Mouse (Mus musculus) stomach, embryonic 16.5 days (tissue): ENCODE results near the gene Polh. TPM values are rescaled to one million over a fixed set of nuclear protein-coding genes. Genes with fewer than 3 reads are reported as not detected.

Source experiments
- ATAC-seq: fragments of 200-750 bp; cut with Nextera tagmentation; 2 replicates; pipeline ENCODE4 v1.8.0; 2017; ENCODE audit warnings: moderate number of reproducible peaks, moderate TSS enrichment; ENCODE audit not compliant: insufficient read depth, low FRiP score
- H3K27ac ChIP-seq: fragments of 300-500 bp; sonication (generic); 2 replicates; pipeline ENCODE4 v1.5.1; 2014; ENCODE audit warnings: low read length
- H3K27me3 ChIP-seq: fragments of 300-500 bp; sonication (generic); 2 replicates; pipeline ENCODE4 v1.6.1; 2014; ENCODE audit warnings: low read length, control low read depth, mixed read lengths; ENCODE audit not compliant: control insufficient read depth, insufficient read depth
- H3K36me3 ChIP-seq: fragments of 300-500 bp; sonication (generic); 2 replicates; pipeline ENCODE4 v1.6.1; 2014; ENCODE audit warnings: low read length; ENCODE audit not compliant: control insufficient read depth, insufficient read depth
- H3K4me1 ChIP-seq: fragments of 300-500 bp; sonication (generic); 2 replicates; pipeline ENCODE4 v1.6.1; 2014; ENCODE audit warnings: low read length, control low read depth, mixed read lengths; ENCODE audit not compliant: control insufficient read depth, insufficient read depth
- H3K4me2 ChIP-seq: fragments of 300-500 bp; sonication (generic); 2 replicates; pipeline ENCODE4 v1.6.1; 2014; ENCODE audit warnings: low read depth, low read length, mixed read lengths
- H3K4me3 ChIP-seq: fragments of 300-500 bp; sonication (generic); replicated peaks from 2 replicates; pipeline ENCODE4 v1.5.1; 2014; ENCODE audit warnings: mild to moderate bottlenecking, low read length
- H3K9ac ChIP-seq: fragments of 300-500 bp; sonication (generic); 2 replicates; pipeline ENCODE4 v1.6.1; 2014; ENCODE audit warnings: low read length
- H3K9me3 ChIP-seq: fragments of 300-500 bp; sonication (generic); replicated peaks from 2 replicates; pipeline ENCODE4 v1.6.1; 2016; ENCODE audit warnings: low read length, control low read depth; ENCODE audit not compliant: control insufficient read depth
- WGBS: fragments of 180-500 bp; shearing (Covaris S2); extraction: QIAGEN DNeasy Blood & Tissue Kit; methylation state at CpG from one replicate; pipeline ENCODE4 v1.1.7; 2014; 5-methylcytosine and 5-hydroxymethylcytosine counted together
- polyA plus RNA-seq: library from polyadenylated mRNA; unstranded; fragments of >200 nt; fragmentation: Nextera tagmentation; extraction: Ambion mirVana; gene quantifications from 2 replicates; pipeline ENCODE4 v1.2.1, GENCODE M21; 2015

Gene Polh
- polyA plus RNA-seq, result 14.9 and 15.1 TPM in 2 replicates

DNA sequence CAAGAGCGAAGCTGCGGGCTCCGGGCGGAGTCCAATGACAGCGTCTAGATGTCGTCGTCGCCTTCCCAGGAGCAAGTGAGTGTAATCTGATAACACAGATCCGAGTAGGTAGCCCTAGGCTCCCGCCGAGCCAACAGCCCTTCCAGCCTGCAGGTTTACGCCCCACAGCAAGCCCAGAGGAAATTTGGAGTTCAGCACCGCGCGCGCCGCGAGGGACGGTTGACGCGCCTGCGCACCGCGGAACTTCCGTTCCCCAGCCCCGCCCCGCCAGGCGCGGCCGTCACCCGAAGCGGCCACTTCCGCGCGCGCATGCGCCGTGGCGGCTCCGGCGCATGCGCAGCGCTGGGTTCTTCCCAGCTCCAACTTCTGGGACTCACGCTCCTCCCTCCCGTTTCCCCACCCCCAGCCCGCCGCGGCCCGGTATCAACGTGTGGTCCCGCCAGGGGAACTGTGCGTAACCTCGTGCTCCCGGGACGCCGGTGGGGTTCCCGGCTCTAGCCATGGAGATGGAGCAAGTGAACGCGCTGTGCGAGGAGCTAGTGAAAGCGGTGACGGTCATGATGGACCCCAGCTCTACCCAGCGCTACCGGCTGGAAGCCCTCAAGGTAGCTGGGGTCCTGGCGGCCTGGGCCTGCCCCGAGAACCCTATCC lies at the start of gene Polh, which contains the start of gene Xpo5:
Gene Polh (minus strand): TSS at position 225 of the 651 bp plus-strand sequence.
Gene Xpo5 (plus strand): TSS at position 362 of the 651 bp plus-strand sequence.
- WGBS, result under 1% methylated on average over 66 of the region's 66 CpGs
- H3K27me3 ChIP-seq, result no peaks in the 10 kb centered on the region
- peak; percentile 96 for ATAC-seq
- H3K9me3 ChIP-seq, result no peaks in the 10 kb centered on the region
- peaks cover 6% of the 10 kb centered on the region; the same call in 1 of the 2 replicates for H3K36me3 ChIP-seq
- peak within 1 kb of the TSS; percentile 89 for H3K27ac ChIP-seq
- peaks cover 17% of the 10 kb centered on the region for H3K4me1 ChIP-seq
- peak within 1 kb of the TSS; percentile 89 for H3K4me3 ChIP-seq
- H3K4me2 ChIP-seq, result peak within 1 kb of the TSS; percentile 91
- peak within 1 kb of the TSS; percentile 91 for H3K9ac ChIP-seq

DNA sequence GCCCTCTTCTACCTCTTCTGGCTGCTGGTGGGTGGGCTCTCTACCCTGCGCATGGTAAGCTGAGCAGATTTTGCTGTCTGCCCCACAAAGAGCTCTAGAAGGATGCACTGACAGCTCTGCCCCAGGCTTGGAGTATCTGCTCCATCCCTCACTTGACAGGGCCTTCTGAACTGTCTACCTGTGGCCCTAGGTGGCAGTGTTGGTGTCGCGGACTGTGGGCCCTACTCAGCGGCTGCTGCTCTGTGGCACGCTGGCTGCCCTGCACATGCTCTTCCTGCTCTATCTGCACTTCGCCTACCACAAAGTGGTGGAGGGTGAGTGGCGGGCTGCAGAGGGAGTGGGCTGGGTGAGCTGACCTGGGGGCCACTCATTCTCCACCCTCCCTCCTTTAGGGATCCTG lies 48.7 kb upstream of the Polh start:
- 76% methylated on average over 7 of the region's 7 CpGs for WGBS
- no peak for ATAC-seq
- no peak overlapping the region for H3K9ac ChIP-seq

DNA sequence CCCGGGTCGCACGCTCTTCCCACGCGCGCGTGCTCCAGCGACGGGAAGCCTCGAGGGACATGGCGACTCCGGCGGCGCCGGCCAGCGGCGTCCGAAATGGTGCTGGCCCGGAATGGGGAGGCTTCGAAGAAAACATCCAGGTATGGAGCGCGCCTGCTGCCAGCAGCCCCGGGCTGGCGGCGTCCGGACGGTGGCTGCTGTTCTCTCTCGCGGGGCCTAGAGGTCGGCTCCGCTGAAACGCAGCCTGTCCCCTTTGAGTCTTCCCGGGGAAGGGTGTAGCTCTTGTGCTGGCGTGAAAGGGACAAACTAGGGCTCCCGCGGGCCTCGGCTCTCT lies 45.7 kb upstream of the Polh start:
- no peaks in the 10 kb centered on the region for H3K27me3 ChIP-seq
- peak overlapping the region; percentile 75 for H3K27ac ChIP-seq
- peaks cover 37% of the 10 kb centered on the region for H3K36me3 ChIP-seq
- no peaks in the 10 kb centered on the region for H3K9me3 ChIP-seq
- peaks cover 15% of the 10 kb centered on the region for H3K4me1 ChIP-seq
- peak overlapping the region; percentile 84 for H3K4me3 ChIP-seq
- peak; percentile 31 for ATAC-seq
- peak overlapping the region; percentile 83 for H3K4me2 ChIP-seq
- 0% methylated on average over 37 of the region's 37 CpGs for WGBS
- H3K9ac ChIP-seq, result peak overlapping the region; percentile 96

More for the DNA sequence above, 48.7 kb upstream of the Polh start:
- H3K4me2 ChIP-seq, result no peak overlapping the region
- no peak overlapping the region for H3K27ac ChIP-seq
- H3K9me3 ChIP-seq, result no peaks in the 10 kb centered on the region
- H3K36me3 ChIP-seq, result peaks cover 17% of the 10 kb centered on the region
- H3K4me3 ChIP-seq, result no peak overlapping the region
- peaks cover 13% of the 10 kb centered on the region for H3K27me3 ChIP-seq
- peaks cover 23% of the 10 kb centered on the region for H3K4me1 ChIP-seq

DNA sequence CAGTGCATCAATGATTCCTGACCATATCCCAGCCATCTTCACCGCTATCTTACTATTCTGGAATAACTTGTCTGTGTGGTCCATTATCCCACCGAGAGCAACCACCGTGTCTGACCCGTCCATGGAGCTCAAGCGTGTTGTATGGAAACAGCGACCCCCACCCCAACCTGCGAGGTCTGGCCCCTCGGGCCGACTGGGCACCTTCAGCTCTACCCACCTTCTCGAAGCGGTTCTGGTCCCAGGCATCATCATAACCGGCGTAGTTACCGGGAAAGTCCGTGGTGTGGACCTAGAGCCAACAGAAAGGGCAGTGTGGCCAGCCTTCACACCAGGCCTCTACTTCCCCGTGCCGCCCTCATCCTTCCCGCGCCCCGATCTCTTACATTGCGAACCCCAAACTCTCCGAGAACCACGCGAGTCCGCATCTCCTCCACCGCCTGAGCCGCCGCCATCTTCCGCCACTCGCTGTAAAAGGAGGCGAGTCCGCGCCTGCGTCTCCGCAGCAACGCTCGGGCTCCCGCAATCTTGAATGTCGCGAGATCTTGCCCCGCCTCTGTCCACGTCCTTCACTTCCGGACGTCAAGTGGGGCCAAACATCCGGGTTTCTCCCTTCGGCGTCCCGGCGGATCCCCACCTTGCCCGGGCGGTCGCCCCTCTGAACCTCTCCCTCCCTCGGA lies 45.2 kb upstream of the Polh start, which contains the start of the genes Polr1c and Yipf3:
Gene Polr1c (minus strand): TSS at position 543 of the 677 bp plus-strand sequence.
Gene Yipf3 (plus strand): TSS at position 569 of the 677 bp plus-strand sequence.
- under 1% methylated on average over 53 of the region's 53 CpGs for WGBS
- peak within 1 kb of the TSS; percentile 96 for H3K9ac ChIP-seq
- H3K27ac ChIP-seq, result peak within 1 kb of the TSS; percentile 75
- H3K27me3 ChIP-seq, result no peaks in the 10 kb centered on the region
- peak within 1 kb of the TSS; percentile 83 for H3K4me2 ChIP-seq
- peak within 1 kb of the TSS; percentile 84 for H3K4me3 ChIP-seq
- peaks cover 42% of the 10 kb centered on the region for H3K36me3 ChIP-seq
- H3K4me1 ChIP-seq, result peaks cover 15% of the 10 kb centered on the region
- ATAC-seq, result peak; percentile 92
- no peaks in the 10 kb centered on the region for H3K9me3 ChIP-seq

DNA sequence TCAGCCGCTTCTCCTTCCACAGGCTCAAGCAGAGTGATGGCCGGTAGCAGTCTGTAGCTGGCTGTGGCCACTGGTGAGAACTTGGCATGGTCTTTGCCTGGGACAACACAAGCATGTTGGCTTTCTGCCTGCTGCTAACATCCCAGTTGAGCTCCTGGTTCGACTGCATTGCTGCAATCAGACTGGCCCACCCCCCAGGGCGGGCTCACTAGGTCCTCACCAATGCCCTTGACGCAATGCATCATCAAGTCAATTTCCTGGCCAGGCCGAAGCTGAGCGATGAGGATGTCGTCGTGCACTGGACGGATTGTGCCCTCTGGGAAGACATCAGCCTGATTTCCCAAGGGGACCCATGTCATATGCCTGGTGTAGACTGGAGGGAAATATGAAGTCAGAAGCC lies 42.1 kb upstream of the Polh start:
- no peak for ATAC-seq
- Histone ChIP-seq H3K4me2 (no peak overlapping the region), H3K9me3 (no peaks in the 10 kb centered on the region), H3K9ac (no peak overlapping the region), H3K4me3 (no peak overlapping the region), H3K36me3 (peaks cover 36% of the 10 kb centered on the region), H3K27ac (no peak overlapping the region), H3K27me3 (no peaks in the 10 kb centered on the region), H3K4me1 (peaks cover 15% of the 10 kb centered on the region)
- WGBS, result 66% methylated on average over 10 of the region's 10 CpGs

DNA sequence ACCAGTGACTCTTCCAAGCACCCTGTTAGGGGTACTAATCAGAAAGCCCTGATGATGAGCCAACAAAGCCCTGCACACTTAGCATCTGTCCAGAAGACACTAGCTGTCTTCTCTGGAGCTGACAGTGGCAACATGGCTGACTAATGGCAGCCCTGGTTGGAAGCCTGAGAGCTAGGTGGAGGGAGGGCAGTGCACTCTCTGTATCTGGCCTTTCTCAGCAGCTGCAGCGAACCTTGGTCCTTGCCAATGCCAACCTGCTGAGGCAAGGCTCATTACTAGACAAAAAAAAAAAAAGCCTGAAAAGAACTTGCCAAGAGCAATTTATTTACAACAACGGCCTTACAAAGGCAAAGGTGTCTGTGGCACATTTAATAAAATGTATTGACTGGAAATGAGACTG lies 41.2 kb upstream of the Polh start:
- WGBS, result 73% methylated on average over 2 of the region's 2 CpGs
- H3K27me3 ChIP-seq, result no peaks in the 10 kb centered on the region
- H3K4me2 ChIP-seq, result no peak overlapping the region
- H3K4me3 ChIP-seq, result no peak overlapping the region
- no peaks in the 10 kb centered on the region for H3K9me3 ChIP-seq
- H3K4me1 ChIP-seq, result peaks cover 8% of the 10 kb centered on the region
- H3K36me3 ChIP-seq, result peaks cover 36% of the 10 kb centered on the region
- ATAC-seq, result no peak
- no peak overlapping the region for H3K9ac ChIP-seq
- no peak overlapping the region for H3K27ac ChIP-seq

DNA sequence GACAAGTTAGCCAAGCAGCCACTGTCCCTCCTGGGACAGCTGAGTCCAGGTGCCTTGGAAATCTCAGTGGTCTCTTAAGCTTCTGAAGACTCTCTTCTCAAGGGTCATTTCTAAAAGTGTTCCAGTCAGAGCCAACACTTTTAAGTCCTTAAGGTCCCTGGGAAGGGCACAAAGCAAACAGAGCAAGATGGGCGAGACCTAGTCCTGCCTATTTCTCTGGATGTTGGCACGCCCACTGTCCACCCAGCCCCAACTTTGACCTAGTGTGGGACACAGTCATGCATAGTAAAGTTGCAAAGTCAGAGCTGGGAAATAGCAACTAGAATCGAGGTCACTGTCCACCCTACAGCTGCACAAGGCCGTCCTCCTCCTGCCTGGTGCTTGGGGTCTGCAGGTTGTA lies 40.5 kb upstream of the Polh start:
- H3K9ac ChIP-seq, result 0 out of 2 replicates have a peak overlapping the region, but pooled peaks have one; percentile 4
- no peak for ATAC-seq
- H3K4me2 ChIP-seq, result no peak overlapping the region
- H3K27me3 ChIP-seq, result no peaks in the 10 kb centered on the region
- H3K36me3 ChIP-seq, result peaks cover 36% of the 10 kb centered on the region
- no peaks in the 10 kb centered on the region for H3K9me3 ChIP-seq
- H3K4me1 ChIP-seq, result peaks cover 7% of the 10 kb centered on the region
- no peak overlapping the region for H3K4me3 ChIP-seq
- 76% methylated on average over 4 of the region's 4 CpGs for WGBS
- no peak overlapping the region; the same call in 1 of the 2 replicates for H3K27ac ChIP-seq

DNA sequence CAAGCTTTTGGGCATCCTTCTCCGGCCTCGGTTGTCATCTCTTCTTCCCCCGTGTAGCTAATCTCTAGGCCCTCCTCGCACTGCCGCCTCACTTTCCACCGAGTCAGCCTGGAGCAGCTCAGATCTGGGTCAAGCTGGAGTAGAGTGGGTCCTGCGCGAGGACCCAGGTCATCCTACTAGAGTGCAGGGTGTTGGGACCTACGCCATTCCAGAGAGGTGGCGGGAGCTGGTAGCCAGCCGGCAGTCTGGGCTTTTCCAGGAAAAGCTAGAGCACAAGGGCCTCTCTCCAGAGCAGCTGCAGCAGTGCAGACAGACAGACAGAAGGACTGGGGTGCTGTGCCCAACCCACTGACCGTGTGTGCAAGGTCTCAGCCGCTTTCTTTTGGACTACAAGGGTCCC lies 39.8 kb upstream of the Polh start:
- H3K4me3 ChIP-seq, result no peak overlapping the region
- no peak overlapping the region; the same call in 1 of the 2 replicates for H3K27ac ChIP-seq
- H3K4me2 ChIP-seq, result no peak overlapping the region
- peaks cover 7% of the 10 kb centered on the region for H3K4me1 ChIP-seq
- H3K9me3 ChIP-seq, result no peaks in the 10 kb centered on the region
- H3K9ac ChIP-seq, result no peak overlapping the region
- 82% methylated on average over 13 of the region's 13 CpGs for WGBS
- no peak for ATAC-seq
- H3K36me3 ChIP-seq, result peaks cover 38% of the 10 kb centered on the region
- no peaks in the 10 kb centered on the region for H3K27me3 ChIP-seq

DNA sequence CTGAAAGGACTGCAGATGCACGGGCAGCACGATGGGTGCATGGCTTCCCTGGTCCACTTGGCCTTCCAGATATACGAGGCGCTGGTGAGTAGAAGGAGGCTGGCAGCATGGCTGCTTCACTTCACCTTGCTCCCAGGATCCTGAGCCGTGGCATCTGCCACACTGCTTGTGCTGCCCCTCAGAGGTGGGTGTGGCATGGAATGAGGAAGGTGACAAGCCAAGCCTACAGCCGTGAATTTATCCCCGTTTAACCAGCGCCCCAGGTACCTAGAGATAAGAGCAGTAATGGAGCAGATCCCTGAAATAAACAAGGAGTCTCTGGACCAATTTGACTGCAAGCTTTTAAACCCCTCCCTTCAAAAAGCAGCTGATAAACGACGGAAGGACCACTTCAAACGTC lies 39.0 kb upstream of the Polh start:
- H3K4me3 ChIP-seq, result no peak overlapping the region
- no peaks in the 10 kb centered on the region for H3K27me3 ChIP-seq
- peak; percentile 54; the same call in 1 of the 2 replicates for ATAC-seq
- H3K9ac ChIP-seq, result no peak overlapping the region
- 51% methylated on average over 11 of the region's 11 CpGs for WGBS
- H3K4me2 ChIP-seq, result no peak overlapping the region
- H3K27ac ChIP-seq, result peak overlapping the region; percentile 13; the same call in 1 of the 2 replicates
- H3K36me3 ChIP-seq, result peaks cover 39% of the 10 kb centered on the region
- H3K4me1 ChIP-seq, result no peaks in the 10 kb centered on the region; the same call in 1 of the 2 replicates
- H3K9me3 ChIP-seq, result no peaks in the 10 kb centered on the region
